Mouse (Mus musculus) heart, adult 2 months (tissue): ENCODE measurements around the gene Ywhae. TPM values are rescaled to one million over a fixed set of nuclear protein-coding genes. Genes with fewer than 3 reads are reported as not detected.

Source experiments
- DNase-seq, 2 experiments: peaks; one replicate each; pipeline ENCODE4 v3.0.0; 2021
- H3K27ac ChIP-seq: fragments of 200-600 bp; 2 replicates; pipeline ENCODE4 v1.8.1; 2022
- H3K27me3 ChIP-seq: fragments of 200-500 bp; 2 replicates; pipeline ENCODE4 v1.6.1; 2012; ENCODE audit warnings: mild to moderate bottlenecking, low read length, inconsistent platforms, mixed read lengths; ENCODE audit not compliant: control insufficient read depth, insufficient read depth
- H3K36me3 ChIP-seq: fragments of 200-500 bp; 2 replicates; pipeline ENCODE4 v1.6.1; 2012; ENCODE audit warnings: low read length, inconsistent platforms; ENCODE audit not compliant: control insufficient read depth, insufficient read depth
- H3K4me1 ChIP-seq: fragments of 200-500 bp; 2 replicates; pipeline ENCODE4 v1.6.1; 2011; ENCODE audit warnings: low read length; ENCODE audit not compliant: control insufficient read depth, insufficient read depth
- H3K4me3 ChIP-seq: fragments of 200-600 bp; 2 replicates; pipeline ENCODE4 v1.8.1; 2022
- H3K79me2 ChIP-seq: fragments of 200-500 bp; replicated peaks from 2 replicates; pipeline ENCODE4 v1.6.1; 2012; ENCODE audit warnings: mild to moderate bottlenecking, inconsistent platforms, low read length, moderate library complexity, mixed read lengths; ENCODE audit not compliant: control insufficient read depth, insufficient read depth
- H3K9ac ChIP-seq: fragments of 200-500 bp; 2 replicates; pipeline ENCODE4 v1.6.1; 2012; ENCODE audit warnings: low read depth, mild to moderate bottlenecking, control low read depth, inconsistent platforms, low read length, mixed read lengths
- CTCF ChIP-seq: fragments of 200-600 bp; IDR thresholded peaks from 2 replicates; pipeline ENCODE4 v1.8.1; 2022; ENCODE audit warnings: antibody characterized with exemption, mild to moderate bottlenecking, moderate library complexity
- EP300 ChIP-seq: fragments of 200-500 bp; IDR thresholded peaks from 2 replicates; pipeline ENCODE4 v1.6.1; 2011; ENCODE audit warnings: low read depth, low read length, control low read depth; ENCODE audit not compliant: insufficient read depth
- POLR2A ChIP-seq: fragments of 200-500 bp; IDR thresholded peaks from 2 replicates; pipeline ENCODE4 v1.6.1; 2011; ENCODE audit warnings: mild to moderate bottlenecking, low read depth, low read length, control low read depth; ENCODE audit not compliant: insufficient read depth
- WGBS: fragments of 180-500 bp; shearing (Covaris S2); methylation state at CpG from one replicate; pipeline ENCODE4 v1.1.7; 2018; 5-methylcytosine and 5-hydroxymethylcytosine counted together
- intact Hi-C: fragments of 180-260 bp; cut with DNase I; formaldehyde crosslinking; loops from one replicate; pipeline ENCODE4 v1.15.1; 2025
- polyA plus RNA-seq: library from polyadenylated mRNA; depleted of rRNA; stranded (reverse); fragments of >200 nt; gene quantifications from 2 replicates; pipeline ENCODE4 v1.2.3, GENCODE M21; 2012
- total RNA-seq, 2 experiments: library from RNA; stranded (reverse); gene quantifications; 2 replicates each; pipeline ENCODE4 v1.2.3; 2021

The Ywhae gene
- total and polyA plus RNA-seq, 3 experiments, result 206 to 554 (median 503) TPM

GRCm38 (mm10) chr11:75741615-75742014 lies 8.9 kb downstream of the Ywhae start:
- Histone ChIP-seq H3K36me3 (peaks cover 56% of the 10 kb centered on the region), H3K27ac (no peak overlapping the region), H3K9ac (no peak overlapping the region), H3K27me3 (no peaks in the 10 kb centered on the region), H3K4me1 (peaks cover 28% of the 10 kb centered on the region), H3K79me2 (peaks cover 22% of the 10 kb centered on the region), H3K4me3 (no peak overlapping the region)
- intact Hi-C loops, result no loop called here
- WGBS, result 32% methylated on average over 3 of the region's 3 CpGs
- no peak for TF ChIP-seq CTCF
- TF ChIP-seq POLR2A, result no peak
- no peak for TF ChIP-seq EP300
- no peak for DNase-seq

GRCm38 (mm10) chr11:75744761-75745160 lies 12.1 kb downstream of the Ywhae start:
- Histone ChIP-seq H3K36me3 (peaks cover 59% of the 10 kb centered on the region), H3K4me3 (no peak overlapping the region), H3K4me1 (peaks cover 24% of the 10 kb centered on the region), H3K79me2 (peaks cover 17% of the 10 kb centered on the region), H3K27me3 (no peaks in the 10 kb centered on the region), H3K27ac (no peak overlapping the region), H3K9ac (no peak overlapping the region)
- WGBS, result 81% methylated on average over 3 of the region's 3 CpGs
- intact Hi-C loops, result no loop called here
- TF ChIP-seq EP300, result no peak
- TF ChIP-seq POLR2A, result no peak
- TF ChIP-seq CTCF, result no peak
- no peak for DNase-seq

- intact Hi-C loops, result no loop called here
- TF ChIP-seq POLR2A (no peak), CTCF (peak; percentile 33), EP300 (no peak)
These were observed 17.9 kb downstream of the Ywhae start for GRCm38 (mm10) chr11:75750537-75750936.

GRCm38 (mm10) chr11:75751082-75751481 lies 18.4 kb downstream of the Ywhae start:
- no peaks in the 10 kb centered on the region for H3K27me3 ChIP-seq
- 37% methylated on average over 4 of the region's 4 CpGs for whole genome bisulfite sequencing
- intact Hi-C loops, result no loop called here
- peaks cover 76% of the 10 kb centered on the region for H3K36me3 ChIP-seq
- no peak for DNase-seq
- H3K79me2 ChIP-seq, result peaks cover 15% of the 10 kb centered on the region
- no peak overlapping the region for H3K27ac ChIP-seq
- peak; percentile 59 for TF ChIP-seq CTCF
- TF ChIP-seq POLR2A, result no peak
- no peak overlapping the region for H3K4me3 ChIP-seq
- H3K9ac ChIP-seq, result no peak overlapping the region
- peaks cover 26% of the 10 kb centered on the region for H3K4me1 ChIP-seq

More at GRCm38 (mm10) chr11:75750537-75750936, 17.9 kb downstream of the Ywhae start:
- no peak overlapping the region; the same call in 1 of the 2 replicates for H3K4me3 ChIP-seq
- H3K27ac ChIP-seq, result no peak overlapping the region
- H3K79me2 ChIP-seq, result peaks cover 15% of the 10 kb centered on the region
- no peak for DNase-seq
- 18% methylated on average over 1 of the region's 1 CpGs for WGBS
- H3K9ac ChIP-seq, result no peak overlapping the region
- peaks cover 77% of the 10 kb centered on the region for H3K36me3 ChIP-seq
- no peaks in the 10 kb centered on the region for H3K27me3 ChIP-seq
- peaks cover 26% of the 10 kb centered on the region for H3K4me1 ChIP-seq

GRCm38 (mm10) chr11:75756687-75757086 lies 24.0 kb downstream of the Ywhae start:
- Histone ChIP-seq H3K4me1 (peaks cover 7% of the 10 kb centered on the region), H3K27me3 (no peaks in the 10 kb centered on the region), H3K9ac (no peak overlapping the region), H3K36me3 (peaks cover 73% of the 10 kb centered on the region), H3K4me3 (no peak overlapping the region), H3K27ac (no peak overlapping the region), H3K79me2 (peaks cover 10% of the 10 kb centered on the region)
- intact Hi-C loops, result no loop called here
- TF ChIP-seq POLR2A, result no peak
- no peak for TF ChIP-seq EP300
- no peak for TF ChIP-seq CTCF
- no peak for DNase-seq
- 46% methylated on average over 8 of the region's 8 CpGs for WGBS

- 82% methylated on average over 1 of the region's 1 CpGs for WGBS
- no peak for TF ChIP-seq POLR2A
- no peak for TF ChIP-seq EP300
- TF ChIP-seq CTCF, result no peak
- no peak for DNase-seq
- Histone ChIP-seq H3K27ac (no peak overlapping the region), H3K9ac (no peak overlapping the region), H3K27me3 (no peaks in the 10 kb centered on the region), H3K36me3 (peaks cover 61% of the 10 kb centered on the region), H3K79me2 (peaks cover 9% of the 10 kb centered on the region), H3K4me1 (peaks cover 4% of the 10 kb centered on the region), H3K4me3 (no peak overlapping the region)
- intact Hi-C loops, result no loop called here
These were observed 25.9 kb downstream of the Ywhae start for GRCm38 (mm10) chr11:75758553-75758952.

GRCm38 (mm10) chr11:75760785-75761184 lies 28.1 kb downstream of the Ywhae start:
- H3K27ac ChIP-seq, result no peak overlapping the region

More at GRCm38 (mm10) chr11:75760785-75761184, 28.1 kb downstream of the Ywhae start:
- TF ChIP-seq CTCF (no peak), POLR2A (no peak), EP300 (no peak)
- DNase-seq, result no peak
- intact Hi-C loops, result no loop called here
- H3K9ac ChIP-seq, result no peak overlapping the region
- WGBS, result 76% methylated on average over 5 of the region's 5 CpGs
- peaks cover 7% of the 10 kb centered on the region for H3K79me2 ChIP-seq
- H3K36me3 ChIP-seq, result peaks cover 50% of the 10 kb centered on the region
- H3K4me1 ChIP-seq, result no peaks in the 10 kb centered on the region; the same call in 1 of the 2 replicates
- no peaks in the 10 kb centered on the region for H3K27me3 ChIP-seq
- no peak overlapping the region for H3K4me3 ChIP-seq
